Mouse (Mus musculus) limb, embryonic 15.5 days (tissue): Measurements from ENCODE around the gene Atp6v0a1. TPM values are rescaled to one million over a fixed set of nuclear protein-coding genes. Genes with fewer than 3 reads are reported as not detected.

Source experiments
- ATAC-seq: fragments of 200-750 bp; cut with Nextera tagmentation; 2 replicates; pipeline ENCODE4 v1.8.0; 2017; ENCODE audit warnings: low read depth, moderate TSS enrichment; ENCODE audit not compliant: insufficient number of reproducible peaks, low FRiP score, low TSS enrichment
- H3K27ac ChIP-seq: fragments of 300-500 bp; sonication (generic); 2 replicates; pipeline ENCODE4 v1.5.1; 2015; ENCODE audit warnings: moderate library complexity, mild to moderate bottlenecking, inconsistent platforms
- H3K27me3 ChIP-seq: fragments of 300-500 bp; sonication (generic); 2 replicates; pipeline ENCODE4 v1.6.1; 2015; ENCODE audit warnings: inconsistent platforms
- H3K36me3 ChIP-seq: fragments of 300-500 bp; sonication (generic); 2 replicates; pipeline ENCODE4 v1.6.1; 2015; ENCODE audit warnings: inconsistent platforms
- H3K4me1 ChIP-seq: fragments of 300-500 bp; sonication (generic); 2 replicates; pipeline ENCODE4 v1.6.1; 2015; ENCODE audit warnings: inconsistent platforms
- H3K4me2 ChIP-seq: fragments of 300-500 bp; sonication (generic); 2 replicates; pipeline ENCODE4 v1.6.1; 2015; ENCODE audit warnings: mild to moderate bottlenecking, inconsistent platforms
- H3K4me3 ChIP-seq: fragments of 300-500 bp; sonication (generic); 2 replicates; pipeline ENCODE4 v1.5.1; 2015; ENCODE audit warnings: mild to moderate bottlenecking, inconsistent platforms
- H3K9ac ChIP-seq: fragments of 300-500 bp; sonication (generic); 2 replicates; pipeline ENCODE4 v1.6.1; 2015; ENCODE audit warnings: inconsistent platforms
- H3K9me3 ChIP-seq: fragments of 300-500 bp; sonication (generic); 2 replicates; pipeline ENCODE4 v1.6.1; 2016; ENCODE audit warnings: inconsistent platforms
- WGBS: fragments of 180-500 bp; shearing (Covaris S2); methylation state at CpG from one replicate; pipeline ENCODE4 v1.1.7; 2015; 5-methylcytosine and 5-hydroxymethylcytosine counted together
- polyA plus RNA-seq: library from polyadenylated mRNA; unstranded; fragments of >200 nt; fragmentation: Nextera tagmentation; extraction: Ambion mirVana; gene quantifications from 2 replicates; pipeline ENCODE4 v1.2.1, GENCODE M21; 2015

Atp6v0a1 gene
- polyA plus RNA-seq, 1 experiment from 2014 or later = 43.6 TPM

DNA sequence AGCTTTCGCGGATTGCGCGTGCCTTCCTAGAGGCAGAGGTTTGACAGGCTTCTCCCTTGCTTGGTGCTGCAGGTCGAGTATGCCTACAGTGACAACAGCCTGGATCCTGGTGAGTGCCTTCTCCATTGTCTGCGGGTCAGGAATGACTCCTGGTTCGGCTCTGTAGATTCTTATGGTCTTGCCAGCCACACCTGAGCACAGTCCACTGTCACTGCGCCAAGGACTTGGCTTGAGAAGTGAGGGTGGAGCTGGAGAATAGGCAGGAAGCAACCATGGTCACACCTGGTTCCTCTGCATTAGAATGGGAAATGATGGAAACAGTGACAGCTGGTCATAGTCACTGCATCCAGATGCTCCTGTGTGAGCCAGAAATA lies 78.4 kb downstream of the Atp6v0a1 start:
- H3K27me3 ChIP-seq = no peaks in the 10 kb centered on the region
- peak overlapping the region; percentile 82 for H3K9ac ChIP-seq
- WGBS = 6% methylated on average over 8 of the region's 8 CpGs
- peak overlapping the region; percentile 84 for H3K4me2 ChIP-seq
- peak overlapping the region; percentile 69 for H3K4me3 ChIP-seq
- peaks cover 45% of the 10 kb centered on the region for H3K4me1 ChIP-seq
- H3K36me3 ChIP-seq = peaks cover 54% of the 10 kb centered on the region
- H3K9me3 ChIP-seq = no peaks in the 10 kb centered on the region
- no peak for ATAC-seq
- H3K27ac ChIP-seq = peak overlapping the region; percentile 85

DNA sequence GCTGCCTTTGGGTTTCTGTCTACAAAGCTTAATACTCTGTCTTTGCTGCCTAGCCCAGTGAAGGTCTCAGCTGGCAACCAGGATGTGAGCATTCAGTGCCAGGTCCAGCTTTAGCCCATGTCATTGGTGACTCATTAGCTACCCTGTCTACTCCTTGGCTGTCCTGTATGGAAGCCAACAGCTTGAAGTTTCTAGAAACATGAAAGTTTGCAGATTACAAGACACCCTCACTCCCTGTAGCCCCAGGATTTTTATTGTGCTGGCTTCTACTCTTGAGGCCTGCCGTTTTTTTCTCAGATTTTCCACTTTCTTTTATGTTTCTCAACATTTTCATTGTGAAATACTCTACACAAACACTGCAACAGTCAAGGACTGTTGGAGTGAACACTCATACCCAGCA lies 80.7 kb downstream of the Atp6v0a1 start:
- Histone ChIP-seq H3K27ac (no peak overlapping the region), H3K4me3 (no peak overlapping the region), H3K9me3 (no peaks in the 10 kb centered on the region), H3K4me2 (no peak overlapping the region), H3K9ac (no peak overlapping the region), H3K36me3 (peaks cover 59% of the 10 kb centered on the region), H3K4me1 (peaks cover 35% of the 10 kb centered on the region), H3K27me3 (no peaks in the 10 kb centered on the region)
- WGBS = 87% methylated on average over 1 of the region's 1 CpGs
- no peak for ATAC-seq

DNA sequence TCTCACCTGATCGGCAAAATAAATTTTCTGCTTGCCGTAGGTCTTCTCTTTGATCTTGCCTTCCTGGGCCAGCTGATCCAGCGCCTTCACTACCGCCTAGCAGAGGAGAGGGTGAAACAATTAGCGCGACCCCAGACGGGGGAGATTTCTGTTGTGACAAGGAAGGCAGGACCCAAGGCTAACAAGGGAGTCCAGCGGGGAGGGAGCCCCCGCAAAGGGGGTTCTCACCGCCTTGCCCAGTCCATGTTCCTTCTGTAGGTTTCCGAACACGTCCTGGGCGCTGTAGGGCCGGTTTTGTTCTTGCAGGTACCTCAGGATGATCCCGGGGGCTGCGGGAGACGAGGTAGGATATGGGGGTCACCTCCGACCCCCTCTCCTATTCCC lies 85.7 kb downstream of the Atp6v0a1 start:
- no peaks in the 10 kb centered on the region for H3K27me3 ChIP-seq
- H3K36me3 ChIP-seq = peaks cover 69% of the 10 kb centered on the region
- H3K4me1 ChIP-seq = peaks cover 13% of the 10 kb centered on the region; the same call in 1 of the 2 replicates
- peak overlapping the region; percentile 88 for H3K4me2 ChIP-seq
- peak overlapping the region; percentile 91 for H3K27ac ChIP-seq
- peak; percentile 26; the same call in 1 of the 2 replicates for ATAC-seq
- H3K9ac ChIP-seq = peak overlapping the region; percentile 56
- 0% methylated on average over 18 of the region's 18 CpGs for WGBS
- no peaks in the 10 kb centered on the region for H3K9me3 ChIP-seq
- H3K4me3 ChIP-seq = peak overlapping the region; percentile 86

DNA sequence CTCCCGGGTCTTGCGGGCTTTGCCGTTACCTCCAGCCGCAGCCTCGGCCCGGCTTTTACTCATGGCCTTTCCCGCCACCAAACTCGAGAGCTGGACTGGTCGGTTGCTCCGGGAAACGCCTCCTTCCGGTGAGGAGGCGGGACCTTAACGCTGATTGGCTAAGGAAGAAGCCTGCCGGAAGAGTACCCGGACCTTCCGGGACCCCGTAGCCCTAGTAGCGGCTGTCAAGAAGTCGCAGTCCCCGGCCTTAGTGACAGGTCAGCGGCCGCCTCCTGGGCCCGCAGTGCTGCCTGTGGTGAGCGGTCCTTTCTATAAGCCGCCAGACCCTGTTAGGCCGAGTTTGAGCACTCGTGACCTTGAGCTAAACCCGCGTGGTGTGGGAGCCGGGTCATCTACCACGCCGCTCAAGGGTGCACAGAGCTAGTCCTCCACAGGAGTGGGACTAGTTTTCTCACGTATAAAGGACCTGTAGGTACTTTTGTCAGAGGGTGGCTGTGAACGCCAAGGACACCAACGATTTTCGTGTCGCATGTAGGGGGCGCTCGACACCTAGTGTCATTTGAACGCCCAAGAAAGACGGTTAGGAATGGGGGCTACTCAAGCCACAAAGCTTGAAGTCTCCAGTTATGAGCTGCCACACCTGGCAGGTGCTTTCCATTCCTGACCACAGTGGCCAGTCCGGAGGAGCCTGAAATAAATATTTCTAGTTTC lies 86.2 kb downstream of the Atp6v0a1 start, which contains the start of gene Psmc3ip:
Gene Psmc3ip (minus strand): TSS at position 123 of the 711 bp plus-strand sequence.
- H3K27me3 ChIP-seq = no peaks in the 10 kb centered on the region
- H3K4me1 ChIP-seq = peaks cover 13% of the 10 kb centered on the region; the same call in 1 of the 2 replicates
- H3K9ac ChIP-seq = peak within 1 kb of the TSS; percentile 63
- H3K36me3 ChIP-seq = peaks cover 69% of the 10 kb centered on the region
- no peaks in the 10 kb centered on the region for H3K9me3 ChIP-seq
- peak; percentile 93 for ATAC-seq
- peak within 1 kb of the TSS; percentile 86 for H3K4me3 ChIP-seq
- WGBS = under 1% methylated on average over 43 of the region's 43 CpGs
- H3K27ac ChIP-seq = peak within 1 kb of the TSS; percentile 91
- H3K4me2 ChIP-seq = peak within 1 kb of the TSS; percentile 88

DNA sequence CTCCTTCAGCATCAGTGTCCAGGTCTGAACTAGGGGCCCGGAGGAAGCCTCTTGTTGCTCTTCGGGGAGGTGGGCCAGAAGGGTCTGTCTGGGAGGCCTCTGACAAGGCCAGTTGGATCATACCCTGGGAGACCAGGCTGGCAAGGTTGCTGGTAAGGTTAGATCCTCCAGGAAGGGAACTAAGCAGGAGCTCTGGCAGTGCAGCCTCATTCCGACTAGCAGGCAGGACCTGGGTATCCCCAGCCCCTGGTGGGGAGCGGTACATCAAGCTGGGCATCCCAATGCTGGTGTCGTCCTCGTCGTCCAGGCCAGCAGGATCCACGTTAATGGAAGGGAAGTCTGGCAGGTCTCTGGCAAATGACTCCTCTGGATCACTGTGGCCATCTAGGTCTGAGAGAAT lies 89.0 kb downstream of the Atp6v0a1 start:
- H3K27me3 ChIP-seq = no peaks in the 10 kb centered on the region
- peaks cover 13% of the 10 kb centered on the region; the same call in 1 of the 2 replicates for H3K4me1 ChIP-seq
- H3K9me3 ChIP-seq = no peaks in the 10 kb centered on the region
- 89% methylated on average over 8 of the region's 8 CpGs for WGBS
- no peak overlapping the region for H3K9ac ChIP-seq
- H3K36me3 ChIP-seq = peaks cover 65% of the 10 kb centered on the region
- H3K27ac ChIP-seq = no peak overlapping the region
- H3K4me3 ChIP-seq = no peak overlapping the region
- no peak for ATAC-seq
- H3K4me2 ChIP-seq = no peak overlapping the region

DNA sequence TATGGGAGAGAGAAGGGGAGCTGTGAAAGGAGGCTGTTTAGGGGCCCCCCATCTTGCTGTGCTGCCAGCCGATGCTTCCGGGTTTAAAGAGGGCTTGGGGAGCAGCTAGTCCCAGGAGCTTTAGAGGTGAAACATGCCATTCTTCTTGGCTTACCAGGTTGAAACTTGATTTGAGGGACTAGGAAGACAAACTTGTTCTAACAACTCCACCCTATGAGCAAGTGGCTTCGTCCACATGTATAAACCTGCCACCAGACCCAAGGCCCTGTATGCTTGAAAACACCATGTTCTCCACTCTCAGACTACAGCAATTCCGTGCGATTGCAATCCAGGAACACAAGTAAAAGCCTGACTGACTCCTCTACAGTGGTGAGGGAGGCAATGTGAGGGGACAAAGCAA lies 93.8 kb downstream of the Atp6v0a1 start:
- no peak for ATAC-seq
- peaks cover 59% of the 10 kb centered on the region for H3K36me3 ChIP-seq
- peak overlapping the region; percentile 79 for H3K27ac ChIP-seq
- H3K9ac ChIP-seq = no peak overlapping the region
- H3K4me2 ChIP-seq = no peak overlapping the region
- no peaks in the 10 kb centered on the region for H3K9me3 ChIP-seq
- no peaks in the 10 kb centered on the region for H3K4me1 ChIP-seq
- no peak overlapping the region for H3K4me3 ChIP-seq
- WGBS = 77% methylated on average over 5 of the region's 5 CpGs
- no peaks in the 10 kb centered on the region for H3K27me3 ChIP-seq

DNA sequence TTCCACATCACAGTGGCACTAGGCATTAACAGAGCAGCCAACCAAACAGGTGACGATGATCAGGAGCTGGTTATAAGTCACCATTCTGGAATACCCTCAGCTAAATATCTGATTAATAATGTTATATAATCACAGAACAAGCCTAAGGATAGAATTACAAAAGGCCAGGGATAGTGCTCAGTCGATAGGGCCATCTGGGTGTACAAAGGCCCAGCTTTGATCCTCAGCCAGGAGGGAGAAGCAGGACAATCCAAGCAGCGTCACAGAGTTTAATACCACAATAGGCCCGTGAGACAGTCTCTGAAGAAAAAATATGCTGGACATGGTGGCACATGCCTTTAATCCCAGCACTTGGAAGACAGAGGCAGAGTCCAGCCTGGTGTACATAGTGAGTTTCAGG lies 100.1 kb downstream of the Atp6v0a1 start:
- H3K27ac ChIP-seq = no peak overlapping the region
- H3K27me3 ChIP-seq = no peaks in the 10 kb centered on the region
- no peak overlapping the region for H3K4me2 ChIP-seq
- no peak for ATAC-seq
- H3K4me1 ChIP-seq = no peaks in the 10 kb centered on the region
- peaks cover 6% of the 10 kb centered on the region for H3K36me3 ChIP-seq
- no peak overlapping the region for H3K4me3 ChIP-seq
- no peak overlapping the region for H3K9ac ChIP-seq
- WGBS = 76% methylated on average over 4 of the region's 4 CpGs
- H3K9me3 ChIP-seq = no peaks in the 10 kb centered on the region

DNA sequence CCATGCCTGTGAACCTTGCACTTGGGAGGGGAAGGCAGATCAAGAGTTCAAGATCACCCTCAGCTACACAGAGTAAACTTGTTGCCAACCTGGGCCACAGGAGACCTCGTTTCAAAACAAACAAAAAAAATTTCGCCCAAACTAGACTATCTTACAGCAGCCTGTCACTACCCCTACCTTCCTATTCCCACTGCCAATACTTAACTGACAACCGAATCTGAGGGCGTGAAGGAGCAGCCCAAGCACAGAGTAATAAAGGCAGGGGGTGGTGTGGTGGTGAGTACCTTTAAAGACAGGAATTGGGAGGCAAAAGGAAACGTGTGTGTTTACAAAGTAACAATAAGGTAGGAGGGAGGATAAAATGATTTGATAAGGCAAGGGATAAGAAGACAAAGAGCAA lies 101.5 kb downstream of the Atp6v0a1 start:
- no peak overlapping the region for H3K27ac ChIP-seq
- H3K9ac ChIP-seq = no peak overlapping the region
- H3K4me2 ChIP-seq = no peak overlapping the region
- ATAC-seq = no peak
- H3K4me3 ChIP-seq = no peak overlapping the region
- WGBS = 52% methylated on average over 5 of the region's 5 CpGs
- H3K36me3 ChIP-seq = peaks cover 3% of the 10 kb centered on the region; the same call in 1 of the 2 replicates
- H3K27me3 ChIP-seq = no peaks in the 10 kb centered on the region
- H3K4me1 ChIP-seq = no peaks in the 10 kb centered on the region
- no peaks in the 10 kb centered on the region for H3K9me3 ChIP-seq

DNA sequence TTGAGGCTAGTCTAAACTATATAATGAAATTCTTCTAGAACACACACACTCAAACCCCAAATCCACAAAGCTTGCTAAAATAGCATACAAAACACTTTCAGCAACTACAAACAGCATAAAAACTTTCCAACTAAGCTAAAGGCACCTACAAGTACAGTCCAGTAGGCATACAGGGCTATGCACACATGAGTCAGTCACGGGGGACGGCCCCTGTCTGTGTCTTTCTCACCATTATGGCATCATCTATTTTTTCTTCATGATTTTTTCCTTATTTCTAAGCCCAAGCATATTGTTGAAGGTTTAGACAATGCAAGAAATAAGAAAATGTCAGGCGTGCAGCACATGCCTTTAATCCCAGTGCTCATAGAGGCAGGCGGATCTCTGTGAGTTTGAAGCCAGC lies 101.9 kb downstream of the Atp6v0a1 start:
- H3K27ac ChIP-seq = no peak overlapping the region
- ATAC-seq = no peak
- H3K36me3 ChIP-seq = peaks cover 3% of the 10 kb centered on the region; the same call in 1 of the 2 replicates
- no peaks in the 10 kb centered on the region for H3K9me3 ChIP-seq
- H3K4me2 ChIP-seq = no peak overlapping the region
- no peak overlapping the region for H3K4me3 ChIP-seq
- WGBS = 85% methylated on average over 4 of the region's 4 CpGs
- H3K4me1 ChIP-seq = no peaks in the 10 kb centered on the region
- no peak overlapping the region for H3K9ac ChIP-seq
- H3K27me3 ChIP-seq = no peaks in the 10 kb centered on the region

DNA sequence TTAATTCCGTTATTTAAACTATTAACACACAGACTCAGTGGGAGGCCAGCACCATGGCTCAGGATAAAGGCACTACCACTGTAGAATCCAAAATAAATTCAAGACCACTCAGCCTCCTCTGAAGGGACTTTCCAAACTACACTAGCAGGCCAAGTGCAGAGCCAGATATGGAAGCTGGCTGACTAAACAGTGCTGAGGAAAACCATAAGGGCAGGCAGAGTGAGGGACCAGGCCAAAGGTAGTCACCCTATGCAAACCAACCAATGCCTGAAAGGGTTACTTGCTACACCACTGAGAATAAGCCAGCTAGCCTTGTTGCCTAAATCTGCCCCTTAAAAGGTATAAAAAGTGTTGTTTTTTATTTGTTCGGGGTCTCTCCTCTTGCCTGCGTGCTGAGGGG lies 102.9 kb downstream of the Atp6v0a1 start:
- no peak for ATAC-seq
- no peaks in the 10 kb centered on the region for H3K9me3 ChIP-seq
- 82% methylated on average over 3 of the region's 3 CpGs for WGBS
- 0 out of 2 replicates have a peak, but pooled peaks cover 4% of the 10 kb centered on the region for H3K4me1 ChIP-seq
- peaks cover 10% of the 10 kb centered on the region; the same call in 1 of the 2 replicates for H3K36me3 ChIP-seq
- no peaks in the 10 kb centered on the region for H3K27me3 ChIP-seq
- no peak overlapping the region for H3K4me3 ChIP-seq
- no peak overlapping the region for H3K4me2 ChIP-seq
- H3K27ac ChIP-seq = no peak overlapping the region
- no peak overlapping the region for H3K9ac ChIP-seq
